Mouse (Mus musculus) heart, postnatal 14 days (tissue): Measurements from ENCODE around the gene Dnaaf2. TPM values are rescaled to one million over a fixed set of nuclear protein-coding genes. Genes with fewer than 3 reads are reported as not detected.

Experiments
- microRNA-seq, 2 experiments: library from miRNA; unstranded; fragments of <30 nt; microRNA quantifications; one replicate each; pipeline ENCODE4 v1.2.0; 2021 to 2022
- total RNA-seq, 2 experiments: library from RNA; stranded (reverse); gene quantifications; 2 replicates each; pipeline ENCODE4 v1.2.3; 2021

Dnaaf2 gene
- total RNA-seq, 2 experiments from 2014 or later: 0.76 TPM

Small RNAs within 50 kb of the gene (microRNA-seq; reads per million reads assigned to microRNA genes)
- gene Gm47287 (0 reads per million in 2 experiments), gene Gm47295 (0.60 to 1.1 reads per million in 2 experiments)

Other genes with a start within 250 kb of the Dnaaf2 start
- 1,000 to 10,000 TPM; 1,350 to 1,379 TPM for gene Rps29, start 39.2 kb downstream of the Dnaaf2 start, total RNA-seq
- gene Lrr1, start 29.6 kb downstream of the Dnaaf2 start, total RNA-seq: 1 to 10 TPM in 1 of 2 experiments, not detected in 1; 1.0 TPM
- 100 to 1,000 TPM; 211 to 226 TPM for gene Rpl36al, start 14.3 kb downstream of the Dnaaf2 start, total RNA-seq
- gene Mgat2, start 14.3 kb downstream of the Dnaaf2 start, total RNA-seq: 10 to 100 TPM; 22.6 to 25.3 TPM
- gene Gm49383, start 1.3 kb downstream of the Dnaaf2 start, total RNA-seq: 1 to 10 TPM; 2.9 to 4.1 TPM
- gene Gm49384, start 5.8 kb upstream of the Dnaaf2 start, total RNA-seq: 1 to 10 TPM; 2.4 to 3.1 TPM
- gene Pole2, start 29.8 kb upstream of the Dnaaf2 start, total RNA-seq: 1 to 10 TPM; 1.6 to 2.0 TPM
- gene Klhdc1, start 42.7 kb upstream of the Dnaaf2 start, total RNA-seq: 10 to 100 TPM; 18.1 to 21.1 TPM
- 10 to 100 TPM; 90.6 to 93.1 TPM for gene Klhdc2, start 98.3 kb upstream of the Dnaaf2 start, total RNA-seq
- 10 to 100 TPM; 26.1 to 28.5 TPM for gene Nemf, start 158.7 kb upstream of the Dnaaf2 start, total RNA-seq
- gene Arf6, start 173.7 kb upstream of the Dnaaf2 start, total RNA-seq: 10 to 100 TPM; 51.8 to 57.0 TPM
- 1 to 10 TPM in 1 of 2 experiments, not detected in 1; 1.1 TPM for gene Gm9887, start 174.0 kb upstream of the Dnaaf2 start, total RNA-seq